Mouse (Mus musculus) adrenal gland, postnatal 36 days (tissue): ENCODE results near the gene Magix. TPM values are rescaled to one million over a fixed set of nuclear protein-coding genes. Genes with fewer than 3 reads are reported as not detected.

Experiments used
- total RNA-seq, 2 experiments: library from RNA; stranded (reverse); gene quantifications; 2 replicates each; pipeline ENCODE4 v1.2.3; 2021

Gene Magix
- total RNA-seq, 2 experiments from 2014 or later = 0.66 to 0.89 TPM

Other genes with a start within 250 kb of the Magix start
- gene Foxp3, start 107.6 kb downstream of the Magix start, total RNA-seq = not detected
- gene Ppp1r3f, start 107.0 kb downstream of the Magix start, total RNA-seq = 1 to 10 TPM; 3.8 to 4.5 TPM
- 10 to 100 TPM; 19.0 to 28.3 TPM for gene Ccdc22, start 75.7 kb downstream of the Magix start, total RNA-seq
- under 1 TPM in 1 of 2 experiments, not detected in 1; 0.13 TPM for gene Cacna1f, start 74.2 kb downstream of the Magix start, total RNA-seq
- 10 to 100 TPM; 32.8 to 48.6 TPM for gene Syp, start 42.8 kb downstream of the Magix start, total RNA-seq
- gene Prickle3, start 24.0 kb downstream of the Magix start, total RNA-seq = 10 to 100 TPM in 1 of 2 experiments, 1 to 10 TPM in 1; 7.7 to 11.9 TPM
- 10 to 100 TPM; 73.8 to 80.2 TPM for gene Plp2, start 9.9 kb downstream of the Magix start, total RNA-seq
- 10 to 100 TPM; 49.7 to 66.9 TPM for gene Gpkow, start 15.9 kb upstream of the Magix start, total RNA-seq
- 10 to 100 TPM; 48.7 to 67.5 TPM for gene Wdr45, start 33.1 kb upstream of the Magix start, total RNA-seq
- under 1 TPM in 1 of 2 experiments, not detected in 1; 0.43 TPM for gene Gm45208, start 41.0 kb upstream of the Magix start, total RNA-seq
- 10 to 100 TPM; 11.5 to 16.3 TPM for gene Praf2, start 47.2 kb upstream of the Magix start, total RNA-seq
- gene Ccdc120, start 69.7 kb upstream of the Magix start, total RNA-seq = 1 to 10 TPM; 2.2 to 4.0 TPM
- gene Tfe3, start 81.3 kb upstream of the Magix start, total RNA-seq = 10 to 100 TPM; 44.5 to 48.7 TPM
- gene Gripap1, start 108.5 kb upstream of the Magix start, total RNA-seq = 10 to 100 TPM; 41.0 to 50.8 TPM
- under 1 TPM; 0.49 to 0.89 TPM for gene Kcnd1, start 141.0 kb upstream of the Magix start, total RNA-seq
- gene Otud5, start 160.1 kb upstream of the Magix start, total RNA-seq = 10 to 100 TPM; 59.0 to 63.3 TPM
- gene Pim2, start 197.0 kb upstream of the Magix start, total RNA-seq = 1 to 10 TPM; 8.5 to 9.0 TPM
- 10 to 100 TPM; 38.6 to 43.9 TPM for gene Slc35a2, start 202.8 kb upstream of the Magix start, total RNA-seq
- 100 to 1,000 TPM; 120 to 121 TPM for gene Pqbp1, start 218.0 kb upstream of the Magix start, total RNA-seq
- gene Timm17b, start 218.1 kb upstream of the Magix start, total RNA-seq = 100 to 1,000 TPM; 113 to 126 TPM
- not detected for gene Gm10491, start 226.6 kb upstream of the Magix start, total RNA-seq
- gene Gm10490, start 228.3 kb upstream of the Magix start, total RNA-seq = not detected
- 10 to 100 TPM; 28.0 to 39.7 TPM for gene Pcsk1n, start 238.6 kb upstream of the Magix start, total RNA-seq
- gene Eras, start 247.4 kb upstream of the Magix start, total RNA-seq = not detected